Mouse (Mus musculus): Measurements from ENCODE around the gene Defb6.

Gene Defb6

GRCm38 (mm10) chr8:19225161-19225560 is at the start of gene Defb6:
Defb6 (plus strand) TSS chr8:19225478.
- no peak for DNase-seq

- DNase-seq = no peak
Measured at GRCm38 (mm10) chr8:19238101-19238500, 12.8 kb downstream of the Defb6 start.

- no peak for DNase-seq
Measured at GRCm38 (mm10) chr8:19239616-19240015, 14.3 kb downstream of the Defb6 start, which contains the start of gene Defb46. Defb46 (plus strand) TSS chr8:19239916.

GRCm38 (mm10) chr8:19247280-19247679 is 22.0 kb downstream of the Defb6 start, which contains the start of gene Defb5:
Defb5 (plus strand) TSS chr8:19247580.
- no peak for DNase-seq

GRCm38 (mm10) chr8:19258136-19258535 is 32.9 kb downstream of the Defb6 start:
- no peak for DNase-seq

GRCm38 (mm10) chr8:19259667-19260066 is 34.4 kb downstream of the Defb6 start:
- DNase-seq = no peak
